Mouse (Mus musculus) cerebellum, postnatal 4 days (tissue): ENCODE results near the gene 4933409G03Rik.
"Not testable (repeated sequence)": the region's sequence is repeated elsewhere in the genome, so short reads cannot be mapped to it uniquely, and the experiment has no call there.

Source experiments
- DNase-seq, 2 experiments: peaks; one replicate each; pipeline ENCODE4 v3.0.0; 2022; ENCODE audit warnings: low spot score in 2 of 2, mixed read lengths in 1 of 2

Gene 4933409G03Rik

DNA sequence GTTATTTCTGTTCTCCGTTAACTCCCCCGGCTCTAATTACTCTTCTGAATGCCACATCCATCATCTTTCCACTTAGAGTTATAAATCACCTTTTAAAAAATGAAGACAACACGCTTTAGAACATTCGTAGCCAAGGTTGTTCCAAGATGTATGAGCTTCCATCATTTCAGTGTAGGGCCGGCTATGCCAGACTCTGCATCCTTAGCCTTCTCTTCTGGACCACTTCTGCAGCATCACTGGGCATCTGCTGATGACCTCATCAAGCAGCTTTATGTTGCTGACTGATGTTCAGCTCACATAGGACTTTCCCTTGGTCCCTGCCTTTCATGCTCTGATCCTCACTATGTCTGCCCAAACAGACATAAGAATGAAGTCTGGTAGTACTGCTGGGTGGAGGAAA lies at the start of gene 4933409G03Rik:
Gene 4933409G03Rik, plus strand, starts transcription at position 301 of the 400 bp plus-strand sequence.
- no peak for DNase-seq

DNA sequence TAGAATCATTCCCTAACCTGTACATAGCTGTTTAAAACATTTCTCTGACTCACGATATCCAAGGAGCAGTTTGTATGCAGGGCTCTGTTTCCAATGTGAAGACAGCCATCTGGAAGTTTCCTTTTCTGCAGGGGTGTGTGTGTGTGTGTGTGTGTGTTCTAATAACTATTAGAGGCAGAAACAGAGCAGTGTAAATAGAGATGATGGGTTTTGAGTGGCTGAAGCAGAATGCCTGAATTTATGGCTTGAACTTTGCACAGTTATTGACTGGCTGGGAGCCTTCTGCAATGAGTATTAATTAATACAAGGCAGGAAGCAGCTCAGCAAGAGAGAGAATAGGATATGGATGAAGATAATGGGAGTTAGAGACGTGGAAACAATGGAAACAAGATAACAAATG lies 38.0 kb upstream of the 4933409G03Rik start:
- no peak for DNase-seq

DNA sequence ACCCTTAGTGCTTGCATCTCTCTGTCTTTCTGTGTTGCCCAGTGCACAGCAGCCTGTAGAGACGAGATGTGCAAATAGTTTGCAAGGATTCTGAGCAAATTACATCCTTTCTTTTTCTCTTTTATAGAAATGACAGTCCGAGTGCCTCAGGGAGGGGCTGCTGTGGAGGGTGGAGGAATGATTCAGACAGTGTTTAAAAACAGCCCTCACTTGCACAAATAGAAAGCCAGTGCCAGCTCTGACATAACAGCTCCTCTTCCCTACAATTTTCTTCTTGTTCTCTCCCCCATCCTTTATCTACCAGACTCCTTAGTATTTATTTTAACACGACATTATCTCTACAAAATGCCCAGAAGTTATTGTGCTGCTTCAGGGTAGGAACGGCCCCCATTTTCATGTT lies 21.4 kb upstream of the 4933409G03Rik start:
- no peak for DNase-seq

DNA sequence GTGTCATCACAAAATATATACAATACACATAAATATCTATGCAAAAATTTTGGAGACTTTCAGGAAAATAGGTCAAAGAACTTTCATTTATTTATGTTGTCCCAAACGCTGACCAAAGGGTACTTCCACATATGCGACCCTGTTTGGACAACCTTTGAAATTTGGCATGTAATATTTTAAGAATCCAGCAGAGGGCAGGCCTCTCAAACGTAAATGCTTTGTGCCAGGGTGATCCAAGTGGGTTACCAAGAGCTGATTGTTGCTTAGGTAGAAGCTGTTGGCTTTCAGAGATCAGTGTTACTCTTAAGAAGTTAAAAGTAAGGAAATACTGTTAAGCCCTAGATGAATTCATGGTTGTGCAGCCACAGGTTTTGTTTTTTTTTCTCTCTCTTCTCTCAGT lies 18.9 kb upstream of the 4933409G03Rik start:
- DNase-seq: peak in 1 of 2 experiments; percentile 41

DNA sequence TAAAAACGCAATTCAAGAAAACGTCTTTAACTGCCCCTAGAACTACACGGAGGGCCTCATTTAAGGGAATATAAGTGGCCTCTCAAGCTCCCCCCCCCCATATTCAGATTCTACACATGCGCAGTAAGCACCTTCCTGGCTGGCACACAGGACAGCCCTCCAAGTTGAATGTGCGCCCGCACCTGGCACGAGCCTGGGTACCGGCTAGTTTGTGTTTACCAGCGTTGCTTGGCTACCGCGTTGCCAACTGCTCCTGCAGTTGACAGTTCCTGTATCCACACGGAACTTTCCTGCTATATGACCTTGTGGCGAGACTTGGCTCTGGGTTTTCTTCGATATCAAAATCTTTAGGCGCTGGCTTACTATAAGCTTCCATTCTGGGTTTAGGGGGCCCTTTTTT lies 13.9 kb upstream of the 4933409G03Rik start:
- peak in 1 of 2 experiments; percentile 29 for DNase-seq

DNA sequence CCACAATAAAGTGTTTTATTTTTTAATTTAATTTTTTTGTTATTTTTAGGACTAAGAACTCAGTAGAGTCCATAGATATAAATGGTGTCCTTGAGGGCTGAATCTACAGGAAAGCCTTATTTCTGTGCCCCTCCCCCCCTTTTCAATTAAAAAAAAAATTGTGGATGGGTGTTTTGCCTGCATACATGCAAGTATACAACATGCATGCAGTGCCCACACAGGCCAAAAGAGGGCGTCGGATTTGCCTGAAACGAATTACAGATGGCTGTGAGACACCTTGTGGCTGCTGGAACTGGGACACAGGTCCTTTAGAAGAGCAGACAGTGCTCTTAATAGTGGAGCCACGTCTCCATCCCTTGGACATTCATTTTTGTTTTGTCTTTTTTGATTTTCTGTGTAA lies 9.9 kb upstream of the 4933409G03Rik start:
- peak in 1 of 2 experiments; percentile 37 for DNase-seq

DNA sequence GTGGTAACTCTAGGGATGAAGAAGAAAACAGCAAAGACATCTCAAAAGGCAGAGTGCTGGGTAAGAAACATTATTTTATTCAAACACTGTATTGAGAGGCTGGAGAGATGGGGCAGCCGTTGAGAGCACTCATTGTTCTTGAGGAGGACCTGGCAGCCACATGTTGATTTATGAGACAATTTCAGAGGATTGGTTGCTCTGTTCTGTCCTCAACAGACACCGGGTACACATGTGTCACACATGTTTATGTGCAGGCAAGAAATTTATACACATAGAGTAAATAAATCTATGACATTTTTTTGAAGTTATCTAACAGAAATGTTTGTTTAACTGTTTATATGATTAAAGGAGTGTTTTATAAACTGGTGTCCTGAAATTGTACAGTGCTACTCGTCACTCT lies 10.6 kb downstream of the 4933409G03Rik start:
- no peak for DNase-seq

DNA sequence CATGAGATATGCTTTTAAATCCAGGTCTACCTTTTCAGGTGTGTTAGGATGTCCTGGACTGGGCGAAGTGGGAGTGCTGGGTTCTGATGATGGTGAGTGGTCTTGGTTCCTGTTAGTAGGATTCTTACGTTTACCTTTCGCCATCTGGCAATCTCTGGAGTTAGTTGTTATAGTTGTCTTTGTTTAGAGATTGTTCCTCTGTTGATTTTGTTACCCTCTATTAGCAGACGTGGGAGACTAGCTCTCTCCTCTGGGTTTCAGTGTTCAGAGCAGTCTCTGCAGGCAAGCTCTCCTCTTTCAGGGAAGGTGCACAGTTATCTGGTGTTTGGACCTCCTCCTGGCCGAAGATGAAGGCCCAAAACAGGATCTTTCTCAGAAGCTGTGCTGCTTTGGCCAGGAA lies 74.0 kb downstream of the 4933409G03Rik start, which contains the start of gene 4932414N04Rik:
Gene 4932414N04Rik, plus strand, starts transcription at position 301 of the 400 bp plus-strand sequence.
- not testable (repeated sequence) for DNase-seq
